Mouse (Mus musculus): ENCODE measurements around the gene Ranbp3. TPM values are rescaled to one million over a fixed set of nuclear protein-coding genes. Genes with fewer than 3 reads are reported as not detected.

Ranbp3 gene
- polyA plus RNA-seq, 1 experiment from 2014 or later = 96.6 TPM

DNA sequence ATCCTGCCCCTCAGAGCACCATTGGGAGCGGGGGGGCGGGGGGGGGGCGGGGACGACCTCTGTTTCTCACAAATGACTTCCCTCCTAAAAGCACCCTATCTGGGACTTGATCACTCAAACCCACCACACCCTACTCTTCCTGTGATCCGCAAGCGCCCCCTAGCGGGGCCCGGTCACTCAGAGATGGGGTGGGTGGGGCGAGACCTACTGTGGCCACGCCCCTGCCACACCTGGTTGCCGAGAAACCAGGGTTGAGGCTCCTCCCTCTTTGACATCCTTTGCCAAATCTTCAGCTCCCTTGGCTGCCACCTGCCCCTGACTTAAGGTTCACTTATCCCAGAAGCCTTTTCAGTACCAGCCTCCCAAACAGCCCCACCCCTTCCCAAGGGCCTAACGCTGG is 85.0 kb downstream of the Ranbp3 start:
- no peak overlapping the region for H3K9ac ChIP-seq
- WGBS = 7% methylated on average over 12 of the region's 12 CpGs

DNA sequence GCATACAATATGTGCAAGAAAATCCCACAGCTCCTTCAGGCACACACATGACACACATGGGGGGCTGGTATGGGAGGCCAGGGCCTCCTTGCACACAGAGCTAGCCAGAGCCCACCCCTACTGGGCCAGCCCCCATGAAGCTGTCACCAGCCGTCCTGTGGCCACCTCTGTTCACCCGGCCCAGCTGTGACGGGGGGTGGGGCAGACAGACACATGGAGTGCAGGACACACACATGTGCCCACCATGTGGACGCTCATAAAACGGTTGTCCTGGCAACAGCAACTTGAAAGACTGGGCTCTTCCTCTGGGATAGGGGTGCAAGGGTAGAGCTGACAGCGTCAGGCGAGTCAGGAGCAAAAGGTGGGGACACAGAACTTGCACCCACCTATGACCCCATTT is 86.2 kb downstream of the Ranbp3 start:
- Histone ChIP-seq H3K27ac (no peak overlapping the region), H3K4me1 (peaks cover 72% of the 10 kb centered on the region), H3K9ac (no peak overlapping the region), H3K36me3 (no peaks in the 10 kb centered on the region), H3K4me3 (no peak overlapping the region), H3K9me3 (no peaks in the 10 kb centered on the region), H3K4me2 (no peak overlapping the region), H3K27me3 (peaks cover 38% of the 10 kb centered on the region)
- ATAC-seq (ENCODE audit: borderline replicate concordance, extremely low read depth, low FRiP score, low TSS enrichment) = no peak
- WGBS = 44% methylated on average over 7 of the region's 7 CpGs

More for the DNA sequence above, 85.0 kb downstream of the Ranbp3 start:
- no peak overlapping the region for H3K27ac ChIP-seq
- peak overlapping the region; percentile 98 for H3K4me2 ChIP-seq
- peaks cover 49% of the 10 kb centered on the region for H3K27me3 ChIP-seq
- no peak for ATAC-seq (ENCODE audit: borderline replicate concordance, extremely low read depth, low FRiP score, low TSS enrichment)
- H3K4me1 ChIP-seq = peaks cover 74% of the 10 kb centered on the region
- no peak overlapping the region; the same call in 1 of the 2 replicates for H3K4me3 ChIP-seq
- no peaks in the 10 kb centered on the region for H3K36me3 ChIP-seq
- H3K9me3 ChIP-seq = no peaks in the 10 kb centered on the region

DNA sequence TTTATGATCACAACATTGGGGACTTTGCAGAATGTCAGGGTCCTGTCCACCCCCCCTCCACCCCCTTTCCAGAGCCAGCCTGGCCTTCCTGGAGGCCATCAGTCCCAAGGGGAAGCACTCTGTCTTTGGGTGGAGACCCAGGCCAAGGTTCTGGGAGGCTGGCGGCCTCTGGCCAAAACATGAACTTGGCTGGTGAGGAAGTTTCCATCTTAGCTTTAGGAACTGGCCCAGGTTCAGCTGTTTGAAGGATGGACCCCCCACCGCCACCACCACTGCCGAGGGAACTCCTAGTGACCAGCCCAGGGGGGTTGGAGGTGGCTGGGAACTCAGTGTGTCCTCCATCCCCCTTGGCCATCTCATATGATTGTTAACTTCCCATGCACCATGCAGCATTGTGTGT is 88.0 kb downstream of the Ranbp3 start:
- no peak for ATAC-seq (ENCODE audit: borderline replicate concordance, extremely low read depth, low FRiP score, low TSS enrichment)
- no peaks in the 10 kb centered on the region for H3K9me3 ChIP-seq
- WGBS = 40% methylated on average over 3 of the region's 3 CpGs
- H3K4me3 ChIP-seq = no peak overlapping the region
- H3K9ac ChIP-seq = no peak overlapping the region
- no peak overlapping the region for H3K4me2 ChIP-seq
- peaks cover 20% of the 10 kb centered on the region for H3K27me3 ChIP-seq
- no peak overlapping the region for H3K27ac ChIP-seq
- H3K4me1 ChIP-seq = peaks cover 70% of the 10 kb centered on the region
- H3K36me3 ChIP-seq = no peaks in the 10 kb centered on the region

Other genes with a start within 250 kb of the Ranbp3 start
- 73.4 and 77.9 TPM in 2 replicates for gene Ptprs, start 196.8 kb upstream of the Ranbp3 start, polyA plus RNA-seq (2015; fragmentation: Nextera tagmentation; extraction: Ambion mirVana)
- not detected in 2 replicates for gene Znrf4, start 160.9 kb upstream of the Ranbp3 start, polyA plus RNA-seq (2015; fragmentation: Nextera tagmentation; extraction: Ambion mirVana)
- 2.4 and 4.5 TPM in 2 replicates for gene Gm20219, start 118.9 kb upstream of the Ranbp3 start, polyA plus RNA-seq (2015; fragmentation: Nextera tagmentation; extraction: Ambion mirVana)
- 76.0 and 90.1 TPM in 2 replicates for gene Safb2, start 88.7 kb upstream of the Ranbp3 start, polyA plus RNA-seq (2015; fragmentation: Nextera tagmentation; extraction: Ambion mirVana)
- gene Safb, start 88.5 kb upstream of the Ranbp3 start, polyA plus RNA-seq (2015; fragmentation: Nextera tagmentation; extraction: Ambion mirVana) = 92.7 and 96.6 TPM in 2 replicates
- 206 and 215 TPM in 2 replicates for gene 2410015M20Rik, start 63.5 kb upstream of the Ranbp3 start, polyA plus RNA-seq (2015; fragmentation: Nextera tagmentation; extraction: Ambion mirVana)
- 1,553 and 1,704 TPM in 2 replicates for gene Rpl36, start 59.9 kb upstream of the Ranbp3 start, polyA plus RNA-seq (2015; fragmentation: Nextera tagmentation; extraction: Ambion mirVana)
- gene Lonp1, start 46.4 kb upstream of the Ranbp3 start, polyA plus RNA-seq (2015; fragmentation: Nextera tagmentation; extraction: Ambion mirVana) = 51.7 and 54.0 TPM in 2 replicates
- gene Catsperd, start 45.2 kb upstream of the Ranbp3 start, polyA plus RNA-seq (2015; fragmentation: Nextera tagmentation; extraction: Ambion mirVana) = 0.52 and 1.2 TPM in 2 replicates
- 465 and 491 TPM in 2 replicates for gene Ndufa11, start 44.5 kb downstream of the Ranbp3 start, polyA plus RNA-seq (2015; fragmentation: Nextera tagmentation; extraction: Ambion mirVana)
- 13.6 and 16.2 TPM in 2 replicates for gene Vmac, start 44.7 kb downstream of the Ranbp3 start, polyA plus RNA-seq (2015; fragmentation: Nextera tagmentation; extraction: Ambion mirVana)
- gene Nrtn, start 84.2 kb downstream of the Ranbp3 start, polyA plus RNA-seq (2015; fragmentation: Nextera tagmentation; extraction: Ambion mirVana) = 9.4 and 9.5 TPM in 2 replicates
- gene Dus3l, start 91.5 kb downstream of the Ranbp3 start, polyA plus RNA-seq (2015; fragmentation: Nextera tagmentation; extraction: Ambion mirVana) = 42.6 and 46.5 TPM in 2 replicates
- gene Prr22, start 97.0 kb downstream of the Ranbp3 start, polyA plus RNA-seq (2015; fragmentation: Nextera tagmentation; extraction: Ambion mirVana) = 1.0 and 1.2 TPM in 2 replicates
- gene Rfx2, start 157.7 kb downstream of the Ranbp3 start, polyA plus RNA-seq (2015; fragmentation: Nextera tagmentation; extraction: Ambion mirVana) = 5.2 and 6.0 TPM in 2 replicates
- not detected in 2 replicates for gene Acsbg2, start 201.2 kb downstream of the Ranbp3 start, polyA plus RNA-seq (2015; fragmentation: Nextera tagmentation; extraction: Ambion mirVana)
- 0.23 and 0.35 TPM in 2 replicates for gene 1700061G19Rik, start 202.2 kb downstream of the Ranbp3 start, polyA plus RNA-seq (2015; fragmentation: Nextera tagmentation; extraction: Ambion mirVana)

Data from lung, embryonic 15.5 days (tissue).